Mouse (Mus musculus) thymus, adult 18-20 months (tissue): ENCODE results near the gene Jam2.

Source experiments
- DNase-seq, 2 experiments: peaks; one replicate each; pipeline ENCODE4 v3.0.0; 2022; ENCODE audit warnings: mixed read lengths in 2 of 2

Jam2 gene

DNA sequence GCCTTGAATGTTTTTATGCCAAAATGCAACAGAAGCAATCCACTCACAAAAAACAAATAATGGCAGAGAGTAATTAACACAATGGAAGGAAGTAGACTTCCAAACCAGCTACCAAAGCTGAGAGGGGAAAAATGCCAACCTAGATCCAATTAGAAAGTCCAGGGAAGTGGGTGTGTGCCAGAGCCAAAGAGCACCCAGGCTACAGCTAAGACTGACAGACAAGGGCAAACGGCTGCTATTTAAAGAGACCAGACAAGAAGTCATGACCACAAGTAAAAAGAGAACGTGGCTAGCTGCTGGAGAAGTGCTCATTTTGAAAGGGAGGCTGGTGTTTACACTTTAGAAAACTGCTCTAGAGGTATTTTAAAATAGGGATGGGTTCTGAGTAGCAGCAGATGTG is 9.4 kb downstream of the Jam2 start:
- DNase-seq, result no peak

DNA sequence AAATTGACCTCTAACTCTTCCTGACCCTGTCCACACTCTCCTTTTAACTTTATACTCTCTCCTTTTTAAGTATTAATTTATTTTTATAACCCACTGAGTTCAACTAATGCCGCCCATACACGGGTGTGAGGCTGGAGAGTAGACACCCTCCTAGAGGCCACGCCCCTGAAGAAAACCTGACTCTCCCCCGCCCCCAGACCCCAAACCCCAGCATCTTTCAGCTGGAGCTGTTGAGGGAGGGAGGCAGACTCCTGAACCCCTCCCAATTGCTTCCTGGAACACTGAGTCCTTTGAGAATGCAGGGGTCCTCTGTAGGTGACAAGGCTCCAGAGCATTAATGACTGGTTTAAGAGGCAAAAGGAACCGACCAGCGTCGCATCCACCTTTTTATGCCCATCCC is 11.0 kb downstream of the Jam2 start:
- no peak for DNase-seq

DNA sequence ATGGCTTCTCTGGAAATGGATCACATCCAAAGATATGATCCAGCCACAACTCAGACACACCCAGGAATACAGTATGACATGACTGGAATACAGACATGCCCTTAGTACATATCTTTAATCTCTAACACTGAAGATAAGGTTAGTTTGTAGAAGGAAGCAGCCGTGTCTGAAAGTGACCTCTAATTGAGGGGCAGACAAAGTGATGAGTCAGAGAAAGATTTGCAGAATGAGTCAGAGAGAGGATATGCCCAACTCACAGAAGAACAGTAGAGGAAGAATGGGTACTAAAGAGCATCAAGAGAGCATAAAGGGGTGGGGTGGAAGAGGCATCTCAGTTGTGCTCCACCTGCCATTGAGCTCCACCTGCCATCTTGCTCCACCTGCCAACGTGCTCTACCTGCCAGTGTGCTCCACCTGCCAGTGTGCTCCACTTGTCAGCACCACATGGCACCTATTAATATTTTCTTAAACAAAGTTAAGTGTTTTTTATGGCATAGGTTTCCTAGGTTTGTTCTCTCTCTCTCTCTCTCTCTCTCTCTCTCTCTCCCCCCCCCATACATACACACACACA is 16.8 kb downstream of the Jam2 start:
- DNase-seq, result no peak

DNA sequence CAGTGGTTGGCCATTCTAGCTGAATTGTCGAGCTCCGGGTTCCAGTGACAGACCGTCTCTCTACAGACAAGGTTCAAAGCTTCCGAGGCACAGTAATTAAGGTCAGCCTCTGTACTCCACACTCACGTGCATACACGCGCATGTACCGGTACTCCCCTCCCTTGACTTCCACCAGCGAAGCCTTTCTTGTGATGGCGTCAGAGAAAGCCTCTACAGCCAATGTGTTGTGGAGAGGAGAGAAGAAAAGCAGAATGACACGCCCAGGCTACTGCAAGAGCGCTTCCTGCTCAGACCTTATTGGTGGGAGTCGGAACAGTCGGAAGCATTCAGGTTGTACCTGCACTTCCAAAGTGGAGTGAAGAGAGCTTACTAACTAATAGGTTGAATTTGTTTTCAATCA is 19.5 kb downstream of the Jam2 start:
- DNase-seq, result no peak

DNA sequence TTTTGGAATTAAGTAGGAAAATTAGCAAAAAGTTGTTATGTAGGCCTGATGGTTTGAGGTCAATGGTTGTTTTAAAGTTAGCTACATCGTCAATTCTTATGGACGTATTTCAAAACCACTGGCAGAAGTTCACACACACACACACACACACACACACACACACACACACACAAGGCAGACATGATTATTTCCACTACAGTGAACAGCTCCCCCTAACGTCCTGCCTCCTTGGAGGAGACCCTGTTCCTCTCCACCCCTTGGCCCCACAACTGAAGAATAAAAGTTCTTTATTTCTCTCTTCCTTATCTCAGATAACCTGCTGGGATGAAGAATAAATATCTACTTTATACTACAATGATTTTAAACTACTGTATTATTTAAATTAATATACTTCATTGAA is 21.4 kb downstream of the Jam2 start:
- DNase-seq, result no peak

DNA sequence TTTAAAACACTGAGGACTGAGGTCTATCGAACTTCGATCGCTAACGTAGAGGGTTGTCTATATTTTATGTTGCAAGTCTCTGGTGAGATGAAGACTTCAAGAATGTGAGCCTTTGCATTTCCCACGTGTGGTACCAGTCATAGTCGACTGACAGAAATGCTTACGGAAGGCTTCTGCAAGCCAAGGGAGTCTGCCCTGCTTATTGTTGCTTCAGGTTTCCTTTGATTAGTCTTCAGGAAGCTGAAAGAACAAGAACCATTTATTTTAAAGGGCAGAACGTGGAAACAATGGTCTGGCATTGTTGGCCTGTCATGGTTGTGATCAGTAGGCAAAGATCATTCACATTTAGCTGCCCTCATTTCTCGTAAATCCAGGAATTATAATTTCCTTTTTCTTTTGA is 22.8 kb downstream of the Jam2 start:
- DNase-seq, result no peak

DNA sequence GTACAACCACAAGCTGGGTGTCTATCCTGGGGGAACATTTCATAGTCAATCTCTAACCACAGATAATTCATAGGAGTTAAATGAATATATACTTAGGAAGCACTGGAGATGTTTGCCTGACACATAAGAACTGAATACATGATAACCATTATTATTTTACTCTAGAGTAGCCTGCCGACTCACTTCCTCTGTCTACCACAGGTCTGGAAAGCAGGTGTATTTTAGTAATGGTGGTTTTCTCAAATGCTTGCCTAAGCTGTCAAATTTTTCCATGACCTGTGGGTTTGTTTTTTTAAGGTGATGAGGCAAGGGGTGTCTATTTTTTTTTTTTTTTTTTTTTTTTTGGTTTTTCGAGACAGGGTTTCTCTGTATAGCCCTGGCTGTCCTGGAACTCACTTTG is 26.1 kb downstream of the Jam2 start:
- no peak for DNase-seq

- no peak for DNase-seq
These were observed 28.3 kb downstream of the Jam2 start for GRCm38 (mm10) chr16:84802217-84802616.

DNA sequence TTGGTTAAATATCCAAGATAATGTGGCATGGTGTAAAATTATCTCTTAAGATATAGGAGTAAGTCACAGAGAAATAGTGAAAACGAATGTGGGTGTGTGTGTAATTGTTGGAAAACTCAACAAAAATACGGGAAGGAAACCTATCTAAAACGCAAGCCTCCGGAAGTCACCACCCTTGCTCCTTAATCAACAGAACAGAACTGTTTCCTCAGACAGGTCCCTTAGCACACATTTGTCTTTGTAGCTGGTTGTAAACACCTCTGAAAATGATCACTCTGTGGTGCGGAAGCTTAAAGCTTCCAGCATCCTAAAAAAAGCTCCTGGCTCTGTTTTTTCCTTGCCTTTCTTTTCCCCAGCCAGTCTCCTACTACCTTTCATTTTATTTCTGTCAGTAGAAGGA is 30.9 kb downstream of the Jam2 start:
- no peak for DNase-seq

DNA sequence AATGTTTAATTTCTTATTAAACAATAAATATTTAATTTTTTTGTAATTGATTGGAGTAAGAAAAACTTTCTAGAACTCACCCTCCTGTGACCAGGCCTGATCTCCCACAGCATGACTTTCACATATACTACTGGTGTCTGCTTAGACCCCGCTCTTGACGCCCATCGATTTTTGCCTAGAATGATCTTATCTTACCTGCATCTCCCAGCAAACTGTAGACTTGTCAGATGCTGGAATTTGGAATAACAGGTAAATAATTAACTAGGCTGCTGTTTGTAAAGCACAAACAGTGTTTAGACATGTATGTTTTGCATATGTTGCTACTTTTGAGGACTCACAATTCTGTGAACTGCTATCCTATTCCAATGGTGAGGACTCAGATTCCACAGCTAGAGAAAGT is 32.3 kb downstream of the Jam2 start:
- no peak for DNase-seq

DNA sequence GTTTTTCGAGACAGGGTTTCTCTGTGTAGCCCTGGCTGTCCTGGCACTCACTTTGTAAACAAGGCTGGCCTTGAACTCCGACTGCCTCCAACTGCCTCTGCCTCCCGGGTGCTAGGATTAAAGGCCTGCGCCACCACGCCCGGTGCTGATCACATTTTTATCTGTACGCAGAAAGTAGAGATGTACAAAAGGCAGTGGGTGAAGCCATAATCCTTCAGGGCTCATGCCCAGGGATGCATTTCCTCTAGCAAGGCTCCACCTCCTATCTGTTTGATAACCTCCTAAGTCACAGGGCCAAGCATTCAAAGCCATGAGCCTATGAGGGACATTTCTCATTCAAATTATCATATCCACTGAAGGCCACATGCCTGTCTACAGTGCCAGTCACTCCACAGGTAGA is 34.0 kb downstream of the Jam2 start:
- DNase-seq, result no peak

- DNase-seq, result no peak
These were observed 36.3 kb downstream of the Jam2 start for GRCm38 (mm10) chr16:84810254-84810653.

GRCm38 (mm10) chr16:84813852-84814251 is 39.9 kb downstream of the Jam2 start:
- DNase-seq, result no peak

- DNase-seq, result no peak
These were observed 40.6 kb downstream of the Jam2 start for GRCm38 (mm10) chr16:84814511-84814910.

DNA sequence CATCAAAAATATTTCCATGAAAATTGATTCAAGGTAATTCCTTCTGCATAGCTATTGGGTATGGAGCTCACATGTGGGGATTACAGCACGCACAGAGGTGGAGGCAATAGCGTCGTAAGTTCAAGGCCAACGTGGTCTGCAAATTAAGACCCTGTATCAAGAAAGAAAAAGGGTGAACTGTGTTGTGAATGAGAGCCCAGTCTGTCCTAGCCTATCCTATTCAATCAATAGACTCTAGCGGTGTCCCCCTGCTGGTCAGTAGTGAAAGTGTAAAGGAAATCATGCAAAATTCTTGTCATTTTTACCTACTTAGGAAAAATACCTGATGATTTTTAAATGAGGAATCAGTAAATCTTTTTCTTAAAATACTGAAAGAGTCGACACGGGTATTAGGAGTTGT is 43.5 kb downstream of the Jam2 start:
- DNase-seq, result no peak

DNA sequence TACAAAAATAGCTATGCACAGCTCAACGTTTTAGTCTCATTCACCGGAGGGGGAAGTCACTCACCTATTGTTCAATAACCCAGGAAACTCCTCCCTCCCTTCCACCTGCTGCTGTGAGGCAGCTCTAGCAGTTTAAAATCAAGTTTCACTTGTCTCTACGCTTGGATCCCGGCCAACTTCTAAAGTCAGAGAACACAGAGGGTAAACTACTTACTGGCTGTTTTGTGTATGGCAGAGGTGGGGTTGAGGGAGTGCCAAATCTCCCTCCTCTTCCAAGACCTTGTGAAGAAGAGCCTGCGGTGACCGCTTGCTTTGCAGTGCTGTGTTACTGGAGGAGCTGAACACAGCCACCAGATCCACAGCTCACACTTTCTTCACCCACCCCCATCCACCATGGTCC is 51.1 kb downstream of the Jam2 start:
- no peak for DNase-seq

GRCm38 (mm10) chr16:84831696-84832095 is 57.8 kb downstream of the Jam2 start:
- no peak for DNase-seq

- DNase-seq, result no peak
These were observed 58.8 kb downstream of the Jam2 start for GRCm38 (mm10) chr16:84832736-84833135.

- no peak for DNase-seq
These were observed 60.4 kb downstream of the Jam2 start for GRCm38 (mm10) chr16:84834344-84834743.

DNA sequence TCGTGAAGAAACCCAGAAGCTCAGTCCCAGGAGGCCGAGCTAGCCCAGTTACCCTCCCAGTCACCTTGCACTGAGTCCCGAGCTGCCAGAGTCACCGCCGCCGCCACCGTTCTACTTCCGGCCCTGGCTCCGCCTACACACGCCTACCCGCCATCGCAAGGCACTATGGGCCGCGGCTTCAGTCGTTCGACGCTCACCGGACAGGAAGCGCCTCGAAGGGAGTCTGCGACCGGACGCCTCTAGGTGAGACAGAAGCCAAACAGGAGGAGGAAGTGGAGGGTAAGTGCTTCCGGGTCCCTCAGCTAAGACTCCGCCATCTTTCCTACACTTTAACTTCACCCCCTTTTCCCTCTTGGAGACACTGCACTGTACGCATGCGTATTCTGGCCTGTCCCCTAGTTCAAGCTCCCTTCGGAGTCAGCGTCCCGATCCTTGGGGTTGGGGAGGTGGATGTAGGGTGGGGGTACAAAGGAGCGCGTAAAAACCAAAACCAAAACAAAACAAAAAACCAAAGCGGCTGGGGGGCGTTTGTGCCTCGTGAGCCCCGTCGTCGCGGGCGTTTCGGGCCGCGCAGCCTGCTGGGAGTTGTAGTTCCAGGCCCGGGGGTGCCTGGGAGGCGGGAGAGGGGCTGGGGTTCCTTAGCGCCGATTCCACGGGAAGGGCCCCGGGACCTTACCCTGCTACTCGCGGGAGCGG is 61.0 kb downstream of the Jam2 start, which contains the start of gene Gabpa:
Gabpa (plus strand) TSS at position 181 of the 696 bp plus-strand sequence.
- peak; percentile 86 to 92 for DNase-seq

GRCm38 (mm10) chr16:84835441-84835822 is 61.5 kb downstream of the Jam2 start, which contains the start of gene Atp5j:
TSS of gene Atp5j (minus strand) at chr16:84835625.
- peak; percentile 72 to 73 for DNase-seq

DNA sequence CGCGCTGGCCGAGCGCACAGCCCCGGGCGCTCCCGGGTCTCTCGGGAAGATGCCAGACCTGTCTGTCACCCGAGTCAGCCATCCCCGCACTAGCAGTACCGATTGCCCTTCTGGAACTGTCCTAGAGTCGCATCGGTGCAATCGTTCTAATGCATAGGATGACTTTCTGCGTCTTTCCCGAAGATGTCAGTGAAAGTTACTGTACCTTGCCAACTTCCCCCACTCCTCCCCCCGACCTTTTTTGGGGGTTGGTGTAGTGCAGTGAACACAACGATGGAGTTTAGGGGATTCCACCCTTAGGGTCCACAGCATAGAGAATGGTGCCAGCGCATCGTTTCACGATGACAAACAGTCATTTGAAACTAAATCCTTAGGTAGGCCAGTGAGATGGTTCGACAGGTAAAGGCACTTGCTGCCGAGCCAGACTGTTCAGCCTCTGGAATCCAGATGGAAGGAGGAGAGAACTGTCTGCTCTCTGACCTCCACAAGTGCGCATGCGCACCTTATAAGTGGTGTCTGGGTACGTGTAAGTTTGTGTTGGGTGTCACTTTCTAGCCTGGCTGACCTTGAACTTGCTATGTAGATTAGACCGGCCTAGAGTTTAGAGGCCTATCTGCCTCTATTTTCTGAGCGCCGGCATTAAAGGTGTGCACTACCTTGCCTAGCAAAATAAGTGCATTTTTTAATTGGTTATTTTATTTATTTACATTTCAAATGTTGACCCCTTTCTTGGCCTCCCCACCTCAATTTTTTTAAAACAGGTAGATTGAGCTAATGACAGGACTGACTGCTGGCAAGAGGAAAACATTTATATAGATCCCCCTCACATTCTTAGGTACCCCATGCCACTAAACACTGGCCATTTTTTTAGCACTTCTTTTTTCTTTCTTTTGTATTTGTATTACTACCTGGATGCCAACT is 62.2 kb downstream of the Jam2 start:
- DNase-seq, result peak; percentile 32 to 45

DNA sequence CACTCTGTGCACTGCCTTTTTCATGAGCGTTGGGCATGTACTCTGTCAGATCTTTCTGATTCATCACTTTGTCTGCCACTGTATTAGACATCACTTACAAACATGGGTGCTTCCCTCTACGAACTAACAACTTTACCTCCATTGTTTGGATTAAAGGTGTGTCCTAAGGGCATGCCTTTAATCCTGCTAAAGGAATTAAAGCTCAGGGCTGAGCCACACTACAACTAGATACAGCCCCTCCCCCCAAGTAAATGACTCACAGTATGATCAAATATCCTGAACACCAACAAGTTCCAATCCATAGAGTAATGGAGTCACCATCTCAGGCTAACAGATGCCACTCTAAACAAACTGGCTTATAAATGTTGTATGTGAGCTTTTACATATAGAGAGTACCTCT is 64.7 kb downstream of the Jam2 start:
- no peak for DNase-seq

- DNase-seq, result no peak
These were observed 79.6 kb downstream of the Jam2 start for GRCm38 (mm10) chr16:84853492-84853891.
